Mouse (Mus musculus) cerebellum, adult 2 months (tissue): ENCODE measurements around the gene Slco1c1.

Source experiments
- CTCF ChIP-seq: fragments of 200-500 bp; IDR thresholded peaks from 2 replicates; pipeline ENCODE4 v1.5.1; 2011; ENCODE audit warnings: low read depth, mild to moderate bottlenecking, control low read depth, low read length, moderate library complexity, borderline replicate concordance; ENCODE audit not compliant: insufficient read depth
- POLR2A ChIP-seq: fragments of 200-500 bp; IDR thresholded peaks from 2 replicates; pipeline ENCODE4 v1.6.1; 2011; ENCODE audit warnings: low read length, control low read depth, borderline replicate concordance; ENCODE audit not compliant: insufficient read depth

- TF ChIP-seq POLR2A (no peak), CTCF (no peak)
Observed at GRCm38 (mm10) chr6:141541136-141541535, 17.0 kb downstream of the Slco1c1 start.
